14 mouse cellular contexts compared by ENCODE assay signal in genomic region chr2:127000406-127001324, GRCm38 (mm10). TPM values are rescaled to one million over a fixed set of nuclear protein-coding genes. Genes with fewer than 3 reads are reported as not detected.
DNase-seq lines count a peak whose midpoint lies in the region; ATAC-seq and TF ChIP-seq lines count a peak whose summit lies in the region.
"Had no signal": no experiment of that assay in that cellular context is flagged by ENCODE, and none has a peak within 500 bp of the region (broad histone marks: within the 10 kb centered on the region; RNA-seq: fewer than 3 reads in every experiment).

No protein-coding gene starts in this region.

- TF ChIP-seq CTCF in E14TG2a.4 (conservative IDR thresholded peaks at IDR 0.05; ENCODE audit: low read length): no peak

- H3K4me2 ChIP-seq in hindbrain, embryonic 12.5 days (replicated peaks): no peak overlapping the region
- H3K4me2 ChIP-seq in hindbrain, embryonic 14.5 days (replicated peaks): no peak overlapping the region
- H3K4me2 ChIP-seq: midbrain, embryonic 12.5 days had no signal

- no peak overlapping the region for H3K4me3 ChIP-seq in hindbrain, embryonic 12.5 days
- no peak overlapping the region for H3K4me3 ChIP-seq in hindbrain, embryonic 14.5 days (replicated peaks; ENCODE audit: low read length)
- peak overlapping the region; percentile 23; the same call in 1 of the 2 replicates for H3K4me3 ChIP-seq in E14TG2a.4 (replicated peaks; ENCODE audit: low read length)
- H3K4me3 ChIP-seq: midbrain, embryonic 12.5 days had no signal

- no peaks in the 10 kb centered on the region for H3K4me1 ChIP-seq in hindbrain, embryonic 12.5 days
- no peaks in the 10 kb centered on the region for H3K4me1 ChIP-seq in hindbrain, embryonic 14.5 days (replicated peaks; ENCODE audit: control insufficient read depth, insufficient read depth, low read length)
- H3K4me1 ChIP-seq in E14TG2a.4 (replicated peaks; ENCODE audit: low read depth, low read length): peaks cover 38% of the 10 kb centered on the region
- H3K4me1 ChIP-seq: midbrain, embryonic 12.5 days had no signal

- DNase-seq in hindbrain, embryonic 14.5 days (ENCODE audit: low spot score): no peak
- DNase-seq in R1 (ENCODE audit: low read depth, low spot score): peak; percentile 41
- no peak for DNase-seq in cerebellum, adult 9-10 months
- DNase-seq in layer of hippocampus, adult 11-12 months (ENCODE audit: low spot score): no peak
- DNase-seq: gastrocnemius, postnatal 36 days; heart, postnatal 10 days; kidney, postnatal 4 days; liver; right cerebral cortex, postnatal 25 days had no signal

- peak; percentile 29; the same call in 1 of the 2 replicates for ATAC-seq in hindbrain, embryonic 12.5 days (ENCODE audit: low FRiP score)
- ATAC-seq in hindbrain, embryonic 14.5 days (ENCODE audit: low FRiP score): no peak
- peak; percentile 34; the same call in 1 of the 2 replicates for ATAC-seq in erythroblast, adult 5-6 weeks (replicated peaks; ENCODE audit: low FRiP score, poor library complexity, severe bottlenecking)
- ATAC-seq: lung, postnatal 0 days had no signal

- H3K9ac ChIP-seq in hindbrain, embryonic 12.5 days: no peak overlapping the region
- H3K9ac ChIP-seq in hindbrain, embryonic 14.5 days: no peak overlapping the region
- H3K9ac ChIP-seq: midbrain, embryonic 12.5 days had no signal

- no peak overlapping the region for H3K27ac ChIP-seq in hindbrain, embryonic 12.5 days
- no peak overlapping the region for H3K27ac ChIP-seq in hindbrain, embryonic 14.5 days
- H3K27ac ChIP-seq: midbrain, embryonic 12.5 days had no signal

- H3K9me3 ChIP-seq in hindbrain, embryonic 12.5 days (replicated peaks): no peaks in the 10 kb centered on the region
- no peaks in the 10 kb centered on the region for H3K9me3 ChIP-seq in hindbrain, embryonic 14.5 days (ENCODE audit: control insufficient read depth, low read length)
- H3K9me3 ChIP-seq in E14TG2a.4 (ENCODE audit: low read length): 0 out of 2 replicates have a peak, but pooled peaks cover 8% of the 10 kb centered on the region
- H3K9me3 ChIP-seq: midbrain, embryonic 12.5 days had no signal

- no peaks in the 10 kb centered on the region for H3K36me3 ChIP-seq in hindbrain, embryonic 12.5 days
- H3K36me3 ChIP-seq in hindbrain, embryonic 14.5 days (replicated peaks; ENCODE audit: control insufficient read depth, insufficient read depth): no peaks in the 10 kb centered on the region
- no peaks in the 10 kb centered on the region for H3K36me3 ChIP-seq in E14TG2a.4 (ENCODE audit: insufficient read depth, low read length)
- H3K36me3 ChIP-seq: midbrain, embryonic 12.5 days had no signal

- H3K27me3 ChIP-seq in hindbrain, embryonic 12.5 days: no peaks in the 10 kb centered on the region
- H3K27me3 ChIP-seq in hindbrain, embryonic 14.5 days (ENCODE audit: control insufficient read depth, insufficient read depth, low read length): no peaks in the 10 kb centered on the region
- H3K27me3 ChIP-seq in E14TG2a.4 (ENCODE audit: insufficient read depth, low read length): peaks cover 12% of the 10 kb centered on the region
- H3K27me3 ChIP-seq: midbrain, embryonic 12.5 days had no signal

- WGBS in hindbrain, embryonic 12.5 days: 85% methylated on average over 8 of the region's 8 CpGs
- 78% methylated on average over 8 of the region's 8 CpGs for WGBS in hindbrain, embryonic 14.5 days

RNA-seq across cellular contexts. Expression of gene Ap4e1, which starts 7.9 kb away (rescaled TPM):
- 12.9 and 14.9 TPM in 2 replicates for polyA plus RNA-seq in hindbrain, embryonic 12.5 days (2016; fragmentation: Nextera tagmentation; extraction: Ambion mirVana)
- polyA plus RNA-seq in hindbrain, embryonic 14.5 days (2014; fragmentation: Nextera tagmentation; extraction: Ambion mirVana): 10.2 and 11.4 TPM in 2 replicates
- 3.3 and 5.0 TPM in 2 replicates for total RNA-seq in erythroblast, adult 5-6 weeks (2015; ENCODE audit: low replicate concordance)
- 6.6 and 7.7 TPM in 2 replicates for total RNA-seq in erythroblast, adult 5-6 weeks (2017; ENCODE audit: low replicate concordance)
